Mouse (Mus musculus) ES-Bruce4 (cell line): ENCODE data around the gene Sec24d. TPM values are rescaled to one million over a fixed set of nuclear protein-coding genes. Genes with fewer than 3 reads are reported as not detected.

Experiments used
- H3K27ac ChIP-seq: 2 replicates; pipeline ENCODE4 v1.5.1; 2012; ENCODE audit warnings: low read length, inconsistent platforms; ENCODE audit not compliant: insufficient read depth
- H3K27me3 ChIP-seq: 2 replicates; pipeline ENCODE4 v1.6.1; 2012; ENCODE audit warnings: mild to moderate bottlenecking, low read length, inconsistent platforms; ENCODE audit not compliant: control insufficient read depth, poor library complexity, insufficient read depth, severe bottlenecking
- H3K36me3 ChIP-seq: 2 replicates; pipeline ENCODE4 v1.6.1; 2012; ENCODE audit warnings: inconsistent platforms, mild to moderate bottlenecking, low read length, moderate library complexity; ENCODE audit not compliant: control insufficient read depth, poor library complexity, insufficient read depth, severe bottlenecking
- H3K4me1 ChIP-seq: one replicate; pipeline ENCODE4 v1.8.1; 2011; ENCODE audit warnings: low read length; ENCODE audit not compliant: control insufficient read depth, insufficient read depth
- H3K4me3 ChIP-seq: 2 replicates; pipeline ENCODE4 v1.5.1; 2011; ENCODE audit warnings: low read depth, mild to moderate bottlenecking, low read length
- H3K9ac ChIP-seq: 2 replicates; pipeline ENCODE4 v1.6.1; 2012; ENCODE audit warnings: low read depth, mild to moderate bottlenecking, inconsistent platforms; ENCODE audit not compliant: poor library complexity, severe bottlenecking
- H3K9me3 ChIP-seq: replicated peaks from 2 replicates; pipeline ENCODE4 v1.6.1; 2012; ENCODE audit warnings: mild to moderate bottlenecking, low read length, inconsistent platforms; ENCODE audit not compliant: control insufficient read depth, poor library complexity, insufficient read depth, severe bottlenecking
- CTCF ChIP-seq: IDR thresholded peaks from one replicate; pipeline ENCODE4 v1.8.1; 2011; ENCODE audit warnings: low read depth, low read length
- EP300 ChIP-seq: IDR thresholded peaks from 2 replicates; pipeline ENCODE4 v1.6.1; 2011; ENCODE audit warnings: low read depth, low read length; ENCODE audit not compliant: insufficient read depth
- POLR2A ChIP-seq: IDR thresholded peaks from one replicate; pipeline ENCODE4 v1.8.1; 2011; ENCODE audit warnings: low read length; ENCODE audit not compliant: insufficient read depth
- polyA plus RNA-seq: library from polyadenylated mRNA; stranded (reverse); fragments of >200 nt; gene quantifications from 2 replicates; pipeline ENCODE4 v1.2.4, GENCODE M21; 2011; ENCODE audit warnings: low read depth; ENCODE audit not compliant: missing spikeins, insufficient read depth, insufficient read length

The Sec24d gene
- polyA plus RNA-seq, 1 experiment: 26.6 TPM

DNA sequence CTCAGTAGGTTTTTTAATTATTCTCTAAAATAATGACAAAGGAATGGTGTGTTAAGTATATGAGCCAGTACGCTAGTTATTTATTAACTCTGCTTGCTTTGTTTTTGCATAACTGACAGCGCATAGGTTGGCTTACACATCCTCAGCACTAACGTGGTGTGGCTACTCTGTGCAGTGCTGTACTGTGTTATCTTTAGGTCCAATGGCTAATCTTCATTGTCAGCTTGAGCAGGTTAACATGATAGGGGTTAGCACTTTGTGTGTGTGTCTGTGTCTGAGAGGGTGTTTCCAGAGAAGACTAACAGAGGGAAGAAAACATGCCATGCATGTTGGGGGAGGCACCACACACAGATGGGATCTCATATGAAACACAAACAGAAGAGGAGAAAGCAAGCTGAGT lies 137.7 kb downstream of the Sec24d start:
- TF ChIP-seq EP300: no peak
- Histone ChIP-seq H3K9me3 (no peaks in the 10 kb centered on the region), H3K27ac (no peak overlapping the region), H3K36me3 (no peaks in the 10 kb centered on the region), H3K27me3 (no peaks in the 10 kb centered on the region), H3K4me1 (no peaks in the 10 kb centered on the region), H3K9ac (no peak overlapping the region), H3K4me3 (no peak overlapping the region)

- H3K27me3 ChIP-seq: no peaks in the 10 kb centered on the region; the same call in 1 of the 2 replicates
- TF ChIP-seq POLR2A: no peak
- H3K4me1 ChIP-seq: no peaks in the 10 kb centered on the region
- no peak overlapping the region for H3K4me3 ChIP-seq
- no peaks in the 10 kb centered on the region for H3K9me3 ChIP-seq
- H3K9ac ChIP-seq: no peak overlapping the region
- H3K36me3 ChIP-seq: no peaks in the 10 kb centered on the region
- H3K27ac ChIP-seq: no peak overlapping the region
Measured at GRCm38 (mm10) chr3:123411821-123412578, 144.7 kb downstream of the Sec24d start.

GRCm38 (mm10) chr3:123413173-123413572 lies 145.9 kb downstream of the Sec24d start:
- TF ChIP-seq EP300 (no peak), POLR2A (no peak), CTCF (no peak)
- no peaks in the 10 kb centered on the region; the same call in 1 of the 2 replicates for H3K27me3 ChIP-seq

More at GRCm38 (mm10) chr3:123413173-123413572, 145.9 kb downstream of the Sec24d start:
- Histone ChIP-seq H3K4me1 (no peaks in the 10 kb centered on the region), H3K9me3 (no peaks in the 10 kb centered on the region), H3K4me3 (no peak overlapping the region), H3K36me3 (no peaks in the 10 kb centered on the region), H3K27ac (no peak overlapping the region), H3K9ac (no peak overlapping the region)

Other genes with a start within 250 kb of the Sec24d start
- gene Myoz2, start 232.4 kb upstream of the Sec24d start, polyA plus RNA-seq: not detected in 2 replicates
- gene Synpo2, start 31.3 kb upstream of the Sec24d start, polyA plus RNA-seq: 1.8 and 2.9 TPM in 2 replicates
- 44.6 and 48.6 TPM in 2 replicates for gene Mettl14, start 118.7 kb downstream of the Sec24d start, polyA plus RNA-seq
- gene Prss12, start 179.5 kb downstream of the Sec24d start, polyA plus RNA-seq: 0.30 and 0.50 TPM in 2 replicates